Mouse (Mus musculus): Measurements from ENCODE around the gene Dbr1.

- TF ChIP-seq CTCF (IDR thresholded peaks at IDR 0.05; ENCODE audit: low read depth) (no peak), EP300 (IDR thresholded peaks at IDR 0.05; ENCODE audit: low read depth) (no peak)
Measured at GRCm38 (mm10) chr9:99591144-99591543, 15.5 kb downstream of the Dbr1 start.

Measured in heart, postnatal 0 days (tissue).